Mouse (Mus musculus) heart, adult 2 months (tissue): ENCODE data around the gene Stk4.

Experiments used
- CTCF ChIP-seq: fragments of 200-600 bp; IDR thresholded peaks from 2 replicates; pipeline ENCODE4 v1.8.1; 2022; ENCODE audit warnings: antibody characterized with exemption, mild to moderate bottlenecking, moderate library complexity
- EP300 ChIP-seq: fragments of 200-500 bp; IDR thresholded peaks from 2 replicates; pipeline ENCODE4 v1.6.1; 2011; ENCODE audit warnings: low read depth, low read length, control low read depth; ENCODE audit not compliant: insufficient read depth

GRCm38 (mm10) chr2:164082175-164082574 is 12.1 kb downstream of the Stk4 start:
- TF ChIP-seq CTCF, result no peak
- TF ChIP-seq EP300, result no peak
